Mouse (Mus musculus): Measurements from ENCODE around the gene Palm. TPM values are rescaled to one million over a fixed set of nuclear protein-coding genes. Genes with fewer than 3 reads are reported as not detected.

Palm gene
- polyA plus RNA-seq, 1 experiment from 2014 or later = 9.2 TPM

GRCm38 (mm10) chr10:79806331-79806730, 13.0 kb downstream of the Palm start:
- no peaks in the 10 kb centered on the region for H3K27me3 ChIP-seq (ENCODE audit: insufficient read depth, low read length)
- H3K27ac ChIP-seq (ENCODE audit: low read depth) = no peak overlapping the region
- no peak for ATAC-seq
- TF ChIP-seq EP300 (IDR thresholded peaks at IDR 0.05; ENCODE audit: low read depth) (no peak), CTCF (IDR thresholded peaks at IDR 0.05; ENCODE audit: low read depth) (no peak)
- no peak overlapping the region for H3K4me3 ChIP-seq (ENCODE audit: low read depth, low read length)
- DNase-seq = no peak
- H3K9me3 ChIP-seq (ENCODE audit: low read length) = no peaks in the 10 kb centered on the region
- 74% methylated on average over 9 of the region's 9 CpGs for WGBS (ENCODE audit: insufficient replicate concordance)
- H3K36me3 ChIP-seq (replicated peaks; ENCODE audit: insufficient read depth, low read length) = no peaks in the 10 kb centered on the region
- H3K4me1 ChIP-seq (ENCODE audit: insufficient read depth) = peaks cover 27% of the 10 kb centered on the region
- no peak overlapping the region for H3K9ac ChIP-seq (replicated peaks)
- H3K4me2 ChIP-seq (ENCODE audit: low read depth, low read length) = no peak overlapping the region

DNA sequence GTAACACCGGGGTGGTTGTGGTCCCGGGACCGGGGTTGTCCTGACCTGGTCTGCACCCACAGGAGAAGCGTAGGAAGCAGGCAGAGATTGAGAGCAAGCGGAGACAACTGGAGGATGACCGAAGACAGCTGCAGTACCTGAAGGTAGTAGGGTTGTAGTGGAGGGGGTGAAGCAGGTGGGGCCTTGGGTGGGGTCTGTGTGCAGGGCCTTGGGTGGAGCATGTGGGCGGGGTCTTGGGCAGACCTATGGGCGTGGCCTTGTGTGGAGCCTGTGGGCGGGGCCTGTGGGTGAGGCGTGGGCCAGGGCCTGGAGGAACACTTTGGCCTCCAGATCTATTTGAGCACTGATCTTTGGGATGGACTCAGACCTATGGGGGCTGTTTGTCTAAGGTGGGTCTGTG, 13.6 kb downstream of the Palm start:
- 70% methylated on average over 10 of the region's 10 CpGs for WGBS (ENCODE audit: insufficient replicate concordance)
- Histone ChIP-seq H3K9ac (replicated peaks) (no peak overlapping the region), H3K4me2 (ENCODE audit: low read depth, low read length) (no peak overlapping the region), H3K27me3 (ENCODE audit: insufficient read depth, low read length) (no peaks in the 10 kb centered on the region), H3K4me3 (ENCODE audit: low read depth, low read length) (no peak overlapping the region), H3K9me3 (ENCODE audit: low read length) (no peaks in the 10 kb centered on the region), H3K36me3 (replicated peaks; ENCODE audit: insufficient read depth, low read length) (no peaks in the 10 kb centered on the region), H3K27ac (ENCODE audit: low read depth) (no peak overlapping the region), H3K4me1 (ENCODE audit: insufficient read depth) (peaks cover 24% of the 10 kb centered on the region)
- DNase-seq (peak; percentile 56), ATAC-seq (no peak)
- TF ChIP-seq CTCF (IDR thresholded peaks at IDR 0.05; ENCODE audit: low read depth) (no peak), EP300 (IDR thresholded peaks at IDR 0.05; ENCODE audit: low read depth) (no peak)

DNA sequence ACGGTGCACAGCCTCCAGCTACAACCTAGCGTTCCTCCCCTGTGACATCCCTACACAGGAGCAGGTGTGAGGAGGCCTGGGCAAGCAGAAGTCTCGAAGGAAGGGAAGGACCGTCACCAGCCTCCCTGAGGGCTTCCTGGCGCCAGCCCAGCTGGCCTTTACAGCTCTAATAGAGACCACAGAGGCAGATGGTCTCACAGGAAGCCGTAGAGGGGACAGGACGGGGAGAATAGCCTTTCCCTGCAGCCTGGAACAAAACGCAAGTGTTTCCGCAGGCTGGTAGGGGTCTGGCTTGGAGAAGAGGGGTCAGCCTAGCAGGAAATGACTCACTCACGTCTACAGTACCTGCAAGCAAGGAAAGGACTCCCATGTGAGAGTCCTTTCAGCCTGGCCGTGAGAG, 14.5 kb downstream of the Palm start:
- Histone ChIP-seq H3K4me1 (ENCODE audit: insufficient read depth) (peaks cover 16% of the 10 kb centered on the region), H3K9me3 (ENCODE audit: low read length) (no peaks in the 10 kb centered on the region), H3K27me3 (ENCODE audit: insufficient read depth, low read length) (no peaks in the 10 kb centered on the region), H3K9ac (replicated peaks) (no peak overlapping the region), H3K4me3 (ENCODE audit: low read depth, low read length) (no peak overlapping the region), H3K27ac (ENCODE audit: low read depth) (no peak overlapping the region), H3K36me3 (replicated peaks; ENCODE audit: insufficient read depth, low read length) (no peaks in the 10 kb centered on the region), H3K4me2 (ENCODE audit: low read depth, low read length) (no peak overlapping the region)
- 56% methylated on average over 11 of the region's 11 CpGs for WGBS (ENCODE audit: insufficient replicate concordance)
- 0 out of 2 replicates have a peak, but pooled peaks have one; percentile 7 for ATAC-seq
- no peak for DNase-seq
- no peak for TF ChIP-seq CTCF (IDR thresholded peaks at IDR 0.05; ENCODE audit: low read depth)
- TF ChIP-seq EP300 (IDR thresholded peaks at IDR 0.05; ENCODE audit: low read depth) = no peak

DNA sequence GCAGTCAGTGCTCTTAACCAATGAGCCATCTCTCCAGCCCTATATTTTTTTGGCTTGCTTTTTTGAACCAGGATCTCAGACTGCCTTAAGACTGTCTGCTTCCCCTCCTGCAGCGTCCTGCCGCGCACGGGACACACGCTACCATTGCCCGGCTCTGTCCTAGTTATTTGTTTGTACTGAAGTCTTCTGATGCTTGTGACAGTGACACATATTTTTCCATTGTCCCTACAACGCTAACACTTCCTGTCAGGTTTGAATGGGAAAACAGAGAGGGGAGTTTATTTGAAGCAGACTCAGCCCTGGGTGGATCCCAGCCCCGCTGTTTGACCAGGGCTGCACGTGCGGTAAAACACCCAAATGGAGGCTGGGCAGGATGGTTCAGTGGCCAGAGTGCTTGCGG, 15.4 kb downstream of the Palm start:
- TF ChIP-seq CTCF (IDR thresholded peaks at IDR 0.05; ENCODE audit: low read depth) = no peak
- TF ChIP-seq EP300 (IDR thresholded peaks at IDR 0.05; ENCODE audit: low read depth) = no peak
- H3K36me3 ChIP-seq (replicated peaks; ENCODE audit: insufficient read depth, low read length) = no peaks in the 10 kb centered on the region
- WGBS (ENCODE audit: insufficient replicate concordance) = 83% methylated on average over 11 of the region's 11 CpGs
- no peak overlapping the region for H3K27ac ChIP-seq (ENCODE audit: low read depth)
- no peaks in the 10 kb centered on the region for H3K9me3 ChIP-seq (ENCODE audit: low read length)
- ATAC-seq (no peak), DNase-seq (no peak)
- H3K9ac ChIP-seq (replicated peaks) = no peak overlapping the region
- H3K4me3 ChIP-seq (ENCODE audit: low read depth, low read length) = no peak overlapping the region
- H3K27me3 ChIP-seq (ENCODE audit: insufficient read depth, low read length) = no peaks in the 10 kb centered on the region
- H3K4me2 ChIP-seq (ENCODE audit: low read depth, low read length) = no peak overlapping the region
- 0 out of 2 replicates have a peak, but pooled peaks cover 12% of the 10 kb centered on the region for H3K4me1 ChIP-seq (ENCODE audit: insufficient read depth)

- ATAC-seq (peak; percentile 40; the same call in 1 of the 2 replicates), DNase-seq (peak; percentile 88)
- Histone ChIP-seq H3K9me3 (ENCODE audit: low read length) (no peaks in the 10 kb centered on the region), H3K4me2 (ENCODE audit: low read depth, low read length) (no peak overlapping the region), H3K27ac (ENCODE audit: low read depth) (no peak overlapping the region), H3K27me3 (ENCODE audit: insufficient read depth, low read length) (no peaks in the 10 kb centered on the region), H3K9ac (replicated peaks) (no peak overlapping the region), H3K4me3 (ENCODE audit: low read depth, low read length) (no peak overlapping the region), H3K4me1 (ENCODE audit: insufficient read depth) (0 out of 2 replicates have a peak, but pooled peaks cover 11% of the 10 kb centered on the region), H3K36me3 (replicated peaks; ENCODE audit: insufficient read depth, low read length) (no peaks in the 10 kb centered on the region)
- 30% methylated on average over 15 of the region's 15 CpGs for WGBS (ENCODE audit: insufficient replicate concordance)
- TF ChIP-seq CTCF (IDR thresholded peaks at IDR 0.05; ENCODE audit: low read depth) (peak; percentile 98), EP300 (IDR thresholded peaks at IDR 0.05; ENCODE audit: low read depth) (no peak)
Observed at GRCm38 (mm10) chr10:79811736-79812637, 18.6 kb downstream of the Palm start.

DNA sequence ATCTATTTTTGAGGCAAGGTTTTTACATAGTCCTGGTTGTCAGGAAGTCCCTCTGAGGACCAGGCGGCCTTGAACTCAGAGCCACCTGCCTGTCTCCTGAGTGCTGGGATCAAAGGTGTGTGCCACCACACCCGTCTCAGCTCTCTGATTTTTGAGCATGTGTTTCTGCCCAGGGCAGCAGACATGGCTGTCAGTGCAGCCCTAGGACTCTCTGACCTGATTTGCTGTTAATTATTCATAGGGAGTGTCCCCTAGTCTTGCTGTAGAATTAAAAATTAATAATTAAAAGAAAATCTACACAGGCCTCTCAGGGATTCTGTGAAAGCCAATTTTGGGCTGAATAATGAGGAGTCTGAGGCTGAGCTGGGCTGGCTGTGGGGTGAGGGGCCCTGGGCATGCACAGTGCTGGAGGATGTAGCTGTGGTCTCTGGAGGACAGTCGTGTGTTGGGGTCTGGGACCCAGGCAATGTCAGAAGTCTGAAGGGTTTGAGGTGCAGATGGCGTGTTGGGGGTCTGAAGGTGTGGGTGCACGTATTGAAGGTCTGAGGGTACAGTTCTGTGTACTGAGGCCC, 21.0 kb downstream of the Palm start:
- DNase-seq = no peak
- no peak overlapping the region for H3K4me3 ChIP-seq (ENCODE audit: low read depth, low read length)
- H3K4me2 ChIP-seq (ENCODE audit: low read depth, low read length) = no peak overlapping the region
- H3K27me3 ChIP-seq (ENCODE audit: insufficient read depth, low read length) = no peaks in the 10 kb centered on the region
- TF ChIP-seq CTCF (IDR thresholded peaks at IDR 0.05; ENCODE audit: low read depth) (no peak), EP300 (IDR thresholded peaks at IDR 0.05; ENCODE audit: low read depth) (no peak)
- WGBS (ENCODE audit: insufficient replicate concordance) = 74% methylated on average over 5 of the region's 5 CpGs
- ATAC-seq = peak; percentile 53
- no peaks in the 10 kb centered on the region for H3K36me3 ChIP-seq (replicated peaks; ENCODE audit: insufficient read depth, low read length)
- no peak overlapping the region for H3K9ac ChIP-seq (replicated peaks)
- 0 out of 2 replicates have a peak, but pooled peaks cover 1% of the 10 kb centered on the region for H3K4me1 ChIP-seq (ENCODE audit: insufficient read depth)
- no peaks in the 10 kb centered on the region for H3K9me3 ChIP-seq (ENCODE audit: low read length)
- H3K27ac ChIP-seq (ENCODE audit: low read depth) = no peak overlapping the region
